Mouse (Mus musculus): Measurements from ENCODE around the gene Tdrd1. TPM values are rescaled to one million over a fixed set of nuclear protein-coding genes. Genes with fewer than 3 reads are reported as not detected.

The Tdrd1 gene
- total and polyA plus RNA-seq, 2 experiments = not detected

DNA sequence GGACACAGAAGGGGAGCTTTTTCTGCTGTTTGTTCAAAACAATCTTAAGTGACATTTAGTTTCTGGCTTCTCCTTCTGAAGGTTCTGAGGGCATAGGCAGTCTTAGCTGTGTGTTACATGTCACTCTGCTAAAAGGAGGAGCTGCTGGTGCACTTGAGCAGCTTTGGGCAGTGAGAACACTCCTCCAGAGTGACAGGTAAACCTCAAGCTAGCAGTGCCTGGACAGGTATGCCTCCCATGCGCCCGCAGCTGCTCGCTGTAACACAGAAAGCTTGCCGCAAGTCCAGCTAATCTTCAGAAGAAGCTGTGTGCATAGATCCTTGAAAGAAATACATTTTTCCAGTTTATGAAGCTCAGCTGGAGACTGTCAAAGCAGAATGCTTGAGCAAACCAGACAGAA lies 4.2 kb downstream of the Tdrd1 start:
- H3K79me2 ChIP-seq (ENCODE audit: control insufficient read depth, insufficient read depth, low read length) = no peaks in the 10 kb centered on the region
- no peak overlapping the region for H3K9ac ChIP-seq (ENCODE audit: low read depth, low read length)
- WGBS = 95% methylated on average over 4 of the region's 4 CpGs
- no peaks in the 10 kb centered on the region for H3K36me3 ChIP-seq (ENCODE audit: control insufficient read depth, insufficient read depth, low read length)
- no peak overlapping the region for H3K27ac ChIP-seq (replicated peaks; ENCODE audit: insufficient read depth, low read depth, low read length)
- TF ChIP-seq CTCF (IDR thresholded peaks at IDR 0.05; ENCODE audit: low read depth, low read length) = no peak
- TF ChIP-seq POLR2A (IDR thresholded peaks at IDR 0.05; ENCODE audit: extremely low read depth, insufficient read depth, low read length) = no peak
- peaks cover 6% of the 10 kb centered on the region; the same call in 1 of the 2 replicates for H3K27me3 ChIP-seq (ENCODE audit: control insufficient read depth, insufficient read depth, low read length)
- H3K4me3 ChIP-seq (ENCODE audit: insufficient read depth, low read depth, low read length) = no peak overlapping the region
- no peak for DNase-seq (ENCODE audit: extremely low read depth, low read depth, low spot score)
- H3K4me1 ChIP-seq (ENCODE audit: control insufficient read depth, insufficient read depth, low read length) = no peaks in the 10 kb centered on the region

DNA sequence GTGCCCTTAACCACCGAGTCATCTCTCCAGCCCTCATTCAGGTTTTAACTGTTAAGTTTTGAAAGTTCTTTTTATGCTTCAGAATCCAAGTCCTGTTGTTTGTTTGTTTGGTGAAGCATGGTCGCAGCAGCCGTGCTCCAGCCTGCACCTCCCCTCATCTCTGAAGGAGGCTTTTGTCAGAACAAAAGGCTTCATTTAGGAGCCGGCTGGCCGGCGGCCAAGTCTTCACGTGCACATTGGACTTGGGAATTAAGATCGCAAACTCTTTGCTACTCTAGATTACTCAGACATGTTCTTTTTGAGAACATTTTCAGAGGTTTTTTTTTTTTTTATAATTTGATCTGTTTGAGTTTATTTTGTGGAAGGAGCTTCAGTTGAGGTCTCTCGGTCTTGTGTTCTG lies 9.3 kb downstream of the Tdrd1 start:
- no peak overlapping the region for H3K9ac ChIP-seq (ENCODE audit: low read depth, low read length)
- no peak for DNase-seq (ENCODE audit: extremely low read depth, low read depth, low spot score)
- no peaks in the 10 kb centered on the region for H3K36me3 ChIP-seq (ENCODE audit: control insufficient read depth, insufficient read depth, low read length)
- no peak overlapping the region for H3K27ac ChIP-seq (replicated peaks; ENCODE audit: insufficient read depth, low read depth, low read length)
- WGBS = 78% methylated on average over 9 of the region's 9 CpGs
- H3K27me3 ChIP-seq (ENCODE audit: control insufficient read depth, insufficient read depth, low read length) = no peaks in the 10 kb centered on the region
- H3K79me2 ChIP-seq (ENCODE audit: control insufficient read depth, insufficient read depth, low read length) = no peaks in the 10 kb centered on the region
- no peak for TF ChIP-seq POLR2A (IDR thresholded peaks at IDR 0.05; ENCODE audit: extremely low read depth, insufficient read depth, low read length)
- no peak overlapping the region for H3K4me3 ChIP-seq (ENCODE audit: insufficient read depth, low read depth, low read length)
- H3K4me1 ChIP-seq (ENCODE audit: control insufficient read depth, insufficient read depth, low read length) = no peaks in the 10 kb centered on the region

DNA sequence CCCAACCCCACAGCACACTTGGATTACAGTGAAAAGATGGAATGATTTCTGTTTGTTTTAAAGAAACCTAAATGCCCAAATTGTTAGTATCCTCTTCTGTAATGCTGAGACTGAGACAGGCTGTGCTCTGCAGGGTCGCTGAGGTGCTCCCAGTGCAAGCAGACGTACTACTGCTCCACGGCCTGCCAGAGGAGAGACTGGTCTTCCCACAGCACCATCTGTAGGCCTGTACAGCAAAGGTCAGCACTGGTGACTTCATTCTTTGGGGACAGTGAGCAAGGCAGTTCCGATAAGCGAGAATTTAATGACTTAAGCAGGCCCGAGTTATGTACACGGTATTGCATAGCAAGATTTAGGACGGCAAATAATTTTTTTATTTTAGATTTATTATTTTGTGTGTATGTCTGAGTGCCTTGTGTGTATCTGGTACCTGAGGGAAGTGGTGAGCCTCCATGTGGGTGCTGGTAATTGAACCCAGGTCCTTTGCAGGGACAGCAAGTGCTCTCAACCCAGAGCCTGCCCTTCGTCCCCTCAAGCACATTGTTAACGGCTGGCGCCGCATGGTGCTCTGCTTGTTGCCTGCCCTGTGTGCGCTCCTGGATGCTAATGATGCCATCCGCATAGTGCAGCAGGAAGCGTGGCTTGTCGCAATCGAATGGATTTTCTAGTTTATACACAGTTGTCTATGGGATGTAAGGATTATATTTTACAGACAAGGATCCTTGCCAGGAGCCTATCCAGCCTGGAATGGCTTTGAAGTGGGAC lies 13.1 kb downstream of the Tdrd1 start:
- Histone ChIP-seq H3K9ac (ENCODE audit: low read depth, low read length) (no peak overlapping the region), H3K27ac (replicated peaks; ENCODE audit: insufficient read depth, low read depth, low read length) (no peak overlapping the region), H3K27me3 (ENCODE audit: control insufficient read depth, insufficient read depth, low read length) (no peaks in the 10 kb centered on the region), H3K79me2 (ENCODE audit: control insufficient read depth, insufficient read depth, low read length) (no peaks in the 10 kb centered on the region), H3K4me1 (ENCODE audit: control insufficient read depth, insufficient read depth, low read length) (no peaks in the 10 kb centered on the region), H3K4me3 (ENCODE audit: insufficient read depth, low read depth, low read length) (no peak overlapping the region), H3K36me3 (ENCODE audit: control insufficient read depth, insufficient read depth, low read length) (no peaks in the 10 kb centered on the region)
- DNase-seq (ENCODE audit: extremely low read depth, low read depth, low spot score) = no peak
- TF ChIP-seq POLR2A (IDR thresholded peaks at IDR 0.05; ENCODE audit: extremely low read depth, insufficient read depth, low read length) = no peak
- TF ChIP-seq CTCF (IDR thresholded peaks at IDR 0.05; ENCODE audit: low read depth, low read length) = no peak
- 90% methylated on average over 17 of the region's 17 CpGs for WGBS

DNA sequence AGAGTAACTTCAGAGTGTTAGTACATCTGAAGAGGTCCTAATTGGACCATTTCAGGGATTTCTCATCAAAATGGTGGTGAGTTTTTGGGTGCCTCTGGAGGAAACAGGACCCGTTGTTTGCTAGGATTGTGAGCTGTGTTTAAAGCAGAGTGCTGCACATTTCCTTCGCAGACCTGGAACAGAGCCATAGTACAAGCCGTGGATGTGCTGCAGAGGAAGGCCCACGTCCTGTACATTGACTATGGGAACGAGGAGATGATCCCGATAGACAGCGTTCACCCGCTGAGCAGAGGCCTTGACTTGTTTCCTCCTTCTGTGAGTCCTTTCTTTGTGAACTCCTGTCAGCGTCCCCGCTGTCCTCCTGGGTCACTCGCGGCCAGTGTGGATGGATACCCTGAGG lies 17.0 kb downstream of the Tdrd1 start:
- Histone ChIP-seq H3K4me3 (ENCODE audit: insufficient read depth, low read depth, low read length) (no peak overlapping the region), H3K27me3 (ENCODE audit: control insufficient read depth, insufficient read depth, low read length) (no peaks in the 10 kb centered on the region), H3K79me2 (ENCODE audit: control insufficient read depth, insufficient read depth, low read length) (no peaks in the 10 kb centered on the region), H3K9ac (ENCODE audit: low read depth, low read length) (no peak overlapping the region), H3K4me1 (ENCODE audit: control insufficient read depth, insufficient read depth, low read length) (no peaks in the 10 kb centered on the region), H3K27ac (replicated peaks; ENCODE audit: insufficient read depth, low read depth, low read length) (no peak overlapping the region), H3K36me3 (ENCODE audit: control insufficient read depth, insufficient read depth, low read length) (no peaks in the 10 kb centered on the region)
- DNase-seq (ENCODE audit: extremely low read depth, low read depth, low spot score) = no peak
- 79% methylated on average over 12 of the region's 12 CpGs for WGBS
- TF ChIP-seq CTCF (IDR thresholded peaks at IDR 0.05; ENCODE audit: low read depth, low read length) (no peak), POLR2A (IDR thresholded peaks at IDR 0.05; ENCODE audit: extremely low read depth, insufficient read depth, low read length) (no peak)

DNA sequence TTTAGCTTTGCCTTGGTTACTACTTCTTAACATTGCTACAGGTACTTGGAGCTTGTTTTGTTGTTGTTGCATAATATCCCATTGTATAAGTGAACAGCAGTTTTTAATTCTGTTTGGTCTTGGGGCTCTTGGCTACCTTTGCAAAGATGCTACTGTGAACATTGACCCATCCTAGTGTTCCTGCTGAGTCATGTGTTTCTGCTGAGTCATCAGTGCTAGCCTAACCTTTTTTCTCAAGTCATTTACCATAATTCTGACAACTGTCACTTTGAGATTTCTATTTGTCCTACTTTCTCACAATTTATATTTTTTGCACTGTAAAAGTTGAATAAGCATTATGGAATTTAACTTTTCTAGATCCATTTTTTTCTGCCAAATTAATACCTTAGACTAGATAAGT lies 26.6 kb downstream of the Tdrd1 start:
- Histone ChIP-seq H3K36me3 (ENCODE audit: control insufficient read depth, insufficient read depth, low read length) (no peaks in the 10 kb centered on the region), H3K4me3 (ENCODE audit: insufficient read depth, low read depth, low read length) (no peak overlapping the region)

DNA sequence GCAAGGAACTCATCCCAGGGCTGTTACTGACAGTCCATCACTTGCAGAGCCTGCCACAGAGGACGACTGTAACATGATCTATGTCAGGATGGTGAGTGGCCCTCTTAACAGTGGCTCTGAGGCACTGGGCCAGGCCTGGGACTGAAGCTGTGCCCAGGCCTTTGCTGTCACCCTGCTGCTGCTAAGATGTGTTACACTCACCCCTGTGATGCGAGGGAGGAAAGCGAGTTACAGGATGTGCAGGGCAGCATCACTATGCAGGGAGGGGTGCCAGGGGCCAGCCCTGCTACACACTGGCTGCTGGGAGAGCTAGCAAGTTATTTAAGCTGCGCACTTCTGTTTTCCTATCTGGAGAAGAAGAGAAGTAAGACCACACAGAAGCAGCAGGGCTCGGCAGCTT lies 30.4 kb downstream of the Tdrd1 start:
- Histone ChIP-seq H3K4me3 (ENCODE audit: insufficient read depth, low read depth, low read length) (no peak overlapping the region), H3K27ac (replicated peaks; ENCODE audit: insufficient read depth, low read depth, low read length) (no peak overlapping the region), H3K79me2 (ENCODE audit: control insufficient read depth, insufficient read depth, low read length) (no peaks in the 10 kb centered on the region), H3K27me3 (ENCODE audit: control insufficient read depth, insufficient read depth, low read length) (0 out of 2 replicates have a peak, but pooled peaks cover 3% of the 10 kb centered on the region), H3K36me3 (ENCODE audit: control insufficient read depth, insufficient read depth, low read length) (no peaks in the 10 kb centered on the region), H3K4me1 (ENCODE audit: control insufficient read depth, insufficient read depth, low read length) (no peaks in the 10 kb centered on the region), H3K9ac (ENCODE audit: low read depth, low read length) (no peak overlapping the region)
- 66% methylated on average over 5 of the region's 5 CpGs for WGBS
- DNase-seq (ENCODE audit: extremely low read depth, low read depth, low spot score) = no peak
- no peak for TF ChIP-seq CTCF (IDR thresholded peaks at IDR 0.05; ENCODE audit: low read depth, low read length)
- no peak for TF ChIP-seq POLR2A (IDR thresholded peaks at IDR 0.05; ENCODE audit: extremely low read depth, insufficient read depth, low read length)

More for the DNA sequence above, 26.6 kb downstream of the Tdrd1 start:
- no peak for DNase-seq (ENCODE audit: extremely low read depth, low read depth, low spot score)
- Histone ChIP-seq H3K4me1 (ENCODE audit: control insufficient read depth, insufficient read depth, low read length) (no peaks in the 10 kb centered on the region), H3K9ac (ENCODE audit: low read depth, low read length) (no peak overlapping the region), H3K27me3 (ENCODE audit: control insufficient read depth, insufficient read depth, low read length) (peaks cover 10% of the 10 kb centered on the region), H3K27ac (replicated peaks; ENCODE audit: insufficient read depth, low read depth, low read length) (no peak overlapping the region), H3K79me2 (ENCODE audit: control insufficient read depth, insufficient read depth, low read length) (no peaks in the 10 kb centered on the region)
- TF ChIP-seq POLR2A (IDR thresholded peaks at IDR 0.05; ENCODE audit: extremely low read depth, insufficient read depth, low read length) (no peak), CTCF (IDR thresholded peaks at IDR 0.05; ENCODE audit: low read depth, low read length) (no peak)

All from liver, adult 2 months (tissue).